Mouse (Mus musculus) liver, postnatal 0 days (tissue): ENCODE measurements at regions not wholly inside any gene's neighbourhood (a gene's known extent, or its start where the extent isn't known, plus 50 kb on each side); places are given as distances from the start of the nearest gene placed in this dataset.

ENCODE experiments used
- ATAC-seq: fragments of 200-750 bp; cut with Nextera tagmentation; 2 replicates; pipeline ENCODE4 v1.8.0; 2017; ENCODE audit warnings: mild to moderate bottlenecking, moderate library complexity
- DNase-seq: peaks from one replicate; pipeline ENCODE4 v3.0.0-alpha.2; 2016
- H3K27ac ChIP-seq: fragments of 300-500 bp; sonication (generic); 2 replicates; pipeline ENCODE4 v1.5.1; 2014; ENCODE audit warnings: antibody characterized with exemption, moderate library complexity, mild to moderate bottlenecking, low read depth
- H3K27me3 ChIP-seq: fragments of 300-500 bp; sonication (generic); 2 replicates; pipeline ENCODE4 v1.6.1; 2014; ENCODE audit warnings: low read length, control low read depth, mixed read lengths; ENCODE audit not compliant: insufficient read depth
- H3K36me3 ChIP-seq: fragments of 300-500 bp; sonication (generic); replicated peaks from 2 replicates; pipeline ENCODE4 v1.6.1; 2014; ENCODE audit warnings: mild to moderate bottlenecking, control low read depth, low read length, moderate library complexity, mixed read lengths; ENCODE audit not compliant: insufficient read depth
- H3K4me1 ChIP-seq: fragments of 300-500 bp; sonication (generic); 2 replicates; pipeline ENCODE4 v1.6.1; 2014; ENCODE audit warnings: antibody characterized with exemption, mild to moderate bottlenecking, control low read depth; ENCODE audit not compliant: insufficient read depth
- H3K4me2 ChIP-seq: fragments of 300-500 bp; sonication (generic); 2 replicates; pipeline ENCODE4 v1.6.1; 2014; ENCODE audit warnings: low read depth, mild to moderate bottlenecking, low read length, moderate library complexity, mixed read lengths
- H3K4me3 ChIP-seq: fragments of 300-500 bp; sonication (generic); 2 replicates; pipeline ENCODE4 v1.5.1; 2014; ENCODE audit warnings: low read depth, low read length
- H3K9ac ChIP-seq: fragments of 300-500 bp; sonication (generic); replicated peaks from 2 replicates; pipeline ENCODE4 v1.6.1; 2014; ENCODE audit warnings: mild to moderate bottlenecking, moderate library complexity
- H3K9me3 ChIP-seq: fragments of 300-500 bp; sonication (generic); 2 replicates; pipeline ENCODE4 v1.6.1; 2016; ENCODE audit warnings: mild to moderate bottlenecking, control low read depth, low read length, mixed read lengths
- CTCF ChIP-seq: sonication (generic); IDR thresholded peaks from 2 replicates; pipeline ENCODE4 v1.5.1; 2016; ENCODE audit warnings: antibody characterized with exemption, low read depth
- EP300 ChIP-seq: IDR thresholded peaks from 2 replicates; pipeline ENCODE4 v1.6.1; 2016; ENCODE audit warnings: antibody characterized with exemption, low read depth, mild to moderate bottlenecking
- WGBS: fragments of 180-500 bp; shearing (Covaris S2); extraction: QIAGEN DNeasy Blood & Tissue Kit; methylation state at CpG from one replicate; pipeline ENCODE4 v1.1.7; 2014; ENCODE audit not compliant: insufficient replicate concordance; 5-methylcytosine and 5-hydroxymethylcytosine counted together

DNA sequence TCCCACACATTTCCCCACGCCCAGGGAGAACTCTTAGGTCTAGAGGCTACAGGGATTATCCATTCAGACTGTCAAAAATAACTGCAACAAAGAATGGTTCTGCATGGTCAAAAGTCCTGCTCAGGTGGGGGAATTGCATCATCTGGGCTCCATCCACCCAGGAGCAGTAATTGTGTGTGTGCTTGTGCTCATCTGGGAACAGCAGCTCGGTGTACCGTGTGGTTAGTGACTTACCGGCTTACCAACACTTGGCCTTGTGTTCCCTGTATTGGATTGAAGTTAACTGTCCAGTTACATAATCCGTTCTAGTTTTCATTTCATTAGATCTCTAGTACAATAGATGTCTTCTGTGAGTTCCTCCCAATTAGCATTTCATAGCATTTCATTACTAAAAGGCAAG is 117.7 kb upstream of the Usp25 start:
- no peak overlapping the region for H3K4me3 ChIP-seq
- 58% methylated on average over 5 of the region's 5 CpGs for WGBS
- DNase-seq = no peak
- H3K4me2 ChIP-seq = no peak overlapping the region
- H3K36me3 ChIP-seq = no peaks in the 10 kb centered on the region
- no peak for ATAC-seq
- no peaks in the 10 kb centered on the region for H3K27me3 ChIP-seq
- H3K9me3 ChIP-seq = no peaks in the 10 kb centered on the region
- no peaks in the 10 kb centered on the region for H3K4me1 ChIP-seq
- no peak overlapping the region for H3K27ac ChIP-seq
- no peak for TF ChIP-seq EP300
- no peak for TF ChIP-seq CTCF
- H3K9ac ChIP-seq = no peak overlapping the region

DNA sequence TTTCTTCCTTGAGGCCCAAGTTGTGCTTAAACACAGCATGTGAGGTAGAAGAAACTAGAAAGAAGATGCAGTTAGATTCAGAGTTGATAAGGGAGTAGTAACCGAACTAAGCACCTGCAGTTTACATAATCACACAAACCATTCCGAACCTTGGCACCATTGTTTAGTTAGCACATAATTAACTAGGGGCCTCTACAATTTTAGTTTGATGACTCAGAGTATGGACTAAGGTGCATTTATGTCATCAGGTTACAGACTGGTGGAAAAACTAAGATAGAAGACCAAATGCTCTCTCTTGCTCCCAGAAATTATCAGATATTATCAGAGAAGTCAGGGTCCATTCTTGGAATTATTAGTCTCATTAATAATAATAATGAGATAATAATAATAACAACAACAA is 134.9 kb upstream of the Usp25 start:
- Histone ChIP-seq H3K36me3 (no peaks in the 10 kb centered on the region), H3K4me2 (no peak overlapping the region), H3K27me3 (no peaks in the 10 kb centered on the region), H3K9me3 (no peaks in the 10 kb centered on the region), H3K4me1 (no peaks in the 10 kb centered on the region), H3K9ac (no peak overlapping the region), H3K27ac (no peak overlapping the region), H3K4me3 (no peak overlapping the region)
- 66% methylated on average over 2 of the region's 2 CpGs for WGBS
- DNase-seq (no peak), ATAC-seq (no peak)
- no peak for TF ChIP-seq CTCF
- no peak for TF ChIP-seq EP300

DNA sequence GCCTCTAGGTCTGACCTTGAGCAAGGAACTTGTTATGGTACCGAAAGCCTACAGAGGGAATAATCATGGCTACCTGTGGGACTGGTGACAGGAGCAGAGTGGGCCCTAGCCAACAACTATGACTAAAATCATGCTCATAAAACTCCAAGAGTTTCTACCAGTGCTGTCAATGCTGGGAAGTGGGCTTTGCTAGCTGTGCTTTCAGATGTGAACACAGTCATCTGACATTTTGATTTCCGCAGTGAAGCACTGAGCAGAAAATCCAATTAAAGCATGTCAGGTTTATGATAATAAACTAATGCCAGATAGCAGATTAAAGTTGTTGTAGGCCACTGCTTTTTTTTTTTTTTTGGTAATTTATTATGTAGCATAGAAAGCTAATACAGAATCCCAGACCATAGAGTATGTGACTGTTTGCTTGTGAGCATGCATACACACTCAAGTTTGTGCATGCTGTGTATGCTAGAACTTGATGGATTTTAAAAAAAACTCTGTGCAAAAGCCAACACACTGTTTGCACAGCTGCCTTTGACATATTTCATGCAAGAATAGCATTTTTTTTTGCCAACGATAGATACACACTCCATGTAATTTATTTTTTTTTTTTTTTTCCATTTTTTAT is 138.0 kb upstream of the Usp25 start:
- TF ChIP-seq EP300 (no peak), CTCF (no peak)
- 89% methylated on average over 3 of the region's 3 CpGs for WGBS
- DNase-seq = no peak
- Histone ChIP-seq H3K9ac (no peak overlapping the region), H3K4me1 (no peaks in the 10 kb centered on the region), H3K27ac (no peak overlapping the region), H3K4me3 (no peak overlapping the region), H3K27me3 (no peaks in the 10 kb centered on the region), H3K36me3 (no peaks in the 10 kb centered on the region), H3K4me2 (no peak overlapping the region), H3K9me3 (no peaks in the 10 kb centered on the region)
- ATAC-seq = no peak

DNA sequence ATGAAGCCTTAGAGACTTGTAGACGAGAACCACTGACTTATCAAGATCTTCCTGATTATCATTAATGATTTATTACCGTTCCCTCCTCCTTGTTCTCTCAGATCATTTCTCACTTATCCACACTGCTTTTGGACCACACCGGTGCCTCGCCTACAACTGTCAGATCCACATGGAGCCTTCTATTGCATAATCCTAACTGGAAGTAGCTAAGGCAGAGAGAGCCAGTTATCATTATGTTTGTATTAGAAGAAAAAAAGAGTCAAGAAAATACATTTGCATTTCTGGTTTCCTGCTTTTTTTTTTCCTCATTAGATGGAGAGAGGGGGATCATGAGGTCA is 147.1 kb upstream of the Usp25 start:
- no peaks in the 10 kb centered on the region for H3K9me3 ChIP-seq
- no peak overlapping the region for H3K9ac ChIP-seq
- ATAC-seq (no peak), DNase-seq (no peak)
- H3K4me3 ChIP-seq = no peak overlapping the region
- H3K4me1 ChIP-seq = no peaks in the 10 kb centered on the region
- TF ChIP-seq EP300 (no peak), CTCF (no peak)
- H3K27ac ChIP-seq = no peak overlapping the region
- no peaks in the 10 kb centered on the region for H3K27me3 ChIP-seq
- no peaks in the 10 kb centered on the region for H3K36me3 ChIP-seq
- H3K4me2 ChIP-seq = no peak overlapping the region
- WGBS = 50% methylated on average over 4 of the region's 4 CpGs

DNA sequence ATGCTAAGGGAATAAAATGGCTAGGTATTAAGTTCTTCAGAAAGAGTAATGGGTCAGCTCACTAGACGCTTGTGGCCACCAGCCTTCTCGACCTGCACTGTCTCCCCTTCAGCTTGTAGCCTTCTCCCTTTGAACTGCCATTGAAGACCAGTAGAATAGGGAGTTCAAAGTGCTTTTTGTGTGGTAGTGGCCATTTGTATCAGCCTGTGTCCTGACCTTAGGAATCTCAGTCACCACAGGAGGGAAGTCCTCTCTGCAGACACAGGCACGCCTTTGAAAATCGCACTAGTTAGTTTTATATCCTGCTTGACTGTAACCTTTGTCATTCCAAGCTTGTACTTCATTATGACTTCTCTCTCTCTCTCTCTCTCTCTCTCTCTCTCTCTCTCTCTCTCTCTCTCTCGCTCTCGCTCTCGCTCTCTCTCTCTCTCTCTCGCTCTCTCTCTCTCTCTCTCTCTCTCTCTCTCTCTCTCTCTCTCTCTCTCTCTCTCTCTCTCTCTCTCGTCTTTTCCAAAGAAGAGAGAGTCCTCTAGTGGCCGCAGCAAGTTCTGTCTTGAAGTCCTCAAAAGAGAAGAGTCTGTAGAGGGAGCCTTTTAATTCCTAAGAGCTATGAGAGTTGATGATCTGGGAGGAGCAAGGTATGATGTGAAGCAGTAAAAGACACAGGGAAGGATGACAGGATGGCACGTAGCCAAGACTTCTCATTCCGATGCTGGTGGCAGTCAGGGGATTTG is 147.6 kb upstream of the Usp25 start:
- Histone ChIP-seq H3K27ac (no peak overlapping the region), H3K4me3 (no peak overlapping the region), H3K4me1 (no peaks in the 10 kb centered on the region), H3K4me2 (0 out of 2 replicates have a peak overlapping the region, but pooled peaks have one; percentile 9), H3K9me3 (no peaks in the 10 kb centered on the region), H3K9ac (no peak overlapping the region), H3K36me3 (no peaks in the 10 kb centered on the region), H3K27me3 (no peaks in the 10 kb centered on the region)
- TF ChIP-seq CTCF (peak; percentile 44), EP300 (no peak)
- no peak for ATAC-seq
- no peak for DNase-seq
- WGBS = 24% methylated on average over 9 of the region's 12 CpGs

DNA sequence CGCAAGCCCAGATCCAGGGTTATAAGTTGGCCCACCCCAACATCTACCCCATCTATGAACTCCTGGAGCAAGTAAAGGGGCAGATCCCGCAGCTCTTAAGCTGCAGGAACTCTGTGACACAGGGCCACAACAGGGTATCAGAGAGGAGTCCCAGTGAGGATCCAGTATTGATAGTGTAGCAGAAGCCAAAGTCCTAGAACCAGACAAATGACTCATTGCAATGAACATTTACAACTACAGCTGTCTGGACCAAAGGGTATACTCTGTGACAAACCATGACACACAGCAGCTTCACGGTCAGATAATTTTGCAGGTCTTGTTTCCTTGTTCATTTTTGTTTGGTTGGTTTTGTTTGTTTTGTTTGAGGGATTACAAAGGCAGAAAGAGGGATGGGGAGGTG is 149.1 kb upstream of the Usp25 start:
- Histone ChIP-seq H3K9ac (no peak overlapping the region), H3K4me2 (no peak overlapping the region), H3K27ac (no peak overlapping the region), H3K9me3 (no peaks in the 10 kb centered on the region), H3K4me3 (no peak overlapping the region), H3K4me1 (no peaks in the 10 kb centered on the region), H3K36me3 (no peaks in the 10 kb centered on the region), H3K27me3 (no peaks in the 10 kb centered on the region)
- TF ChIP-seq EP300 (no peak), CTCF (no peak)
- DNase-seq = no peak
- 83% methylated on average over 3 of the region's 3 CpGs for WGBS
- ATAC-seq = no peak

DNA sequence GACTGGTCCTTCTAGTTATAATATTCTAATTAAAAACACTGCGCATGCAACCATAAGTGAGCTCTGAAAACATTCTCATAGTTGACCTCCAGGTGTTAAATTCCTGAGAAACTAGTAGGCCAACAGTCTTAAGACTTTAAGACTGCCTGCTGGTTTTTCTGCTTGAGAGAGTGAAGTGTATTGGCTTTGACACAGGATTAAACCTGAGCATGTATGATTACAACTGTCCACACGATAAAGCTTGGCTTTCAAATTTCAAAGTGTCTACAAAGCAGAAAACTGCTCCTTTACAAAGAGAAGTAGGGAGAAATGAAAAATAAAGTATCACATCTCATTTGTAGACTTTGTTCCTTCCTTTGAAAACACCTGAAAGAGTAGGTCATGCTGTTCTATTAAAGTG is 157.7 kb upstream of the Usp25 start:
- TF ChIP-seq EP300 = no peak
- no peak for TF ChIP-seq CTCF
- H3K9me3 ChIP-seq = no peaks in the 10 kb centered on the region
- H3K9ac ChIP-seq = no peak overlapping the region
- H3K36me3 ChIP-seq = no peaks in the 10 kb centered on the region
- no peak overlapping the region for H3K4me2 ChIP-seq
- no peak overlapping the region for H3K4me3 ChIP-seq
- H3K27ac ChIP-seq = no peak overlapping the region
- no peaks in the 10 kb centered on the region for H3K27me3 ChIP-seq
- DNase-seq (no peak), ATAC-seq (no peak)
- no peaks in the 10 kb centered on the region for H3K4me1 ChIP-seq
- WGBS = 83% methylated on average over 2 of the region's 2 CpGs
